Mouse (Mus musculus): ENCODE measurements around the gene Slc52a3. TPM values are rescaled to one million over a fixed set of nuclear protein-coding genes. Genes with fewer than 3 reads are reported as not detected.

Gene Slc52a3
- polyA plus RNA-seq, 1 experiment, result 2.1 TPM

GRCm38 (mm10) chr2:152010661-152011060, 14.3 kb downstream of the Slc52a3 start:
- WGBS, result 92% methylated on average over 7 of the region's 7 CpGs
- no peak for DNase-seq (ENCODE audit: low read depth in 1 of 2, low spot score in 2 of 2)
- H3K27me3 ChIP-seq (ENCODE audit: control insufficient read depth, insufficient read depth, low read length), result no peaks in the 10 kb centered on the region
- no peak overlapping the region for H3K27ac ChIP-seq (ENCODE audit: insufficient read depth, low read length)
- no peaks in the 10 kb centered on the region for H3K4me1 ChIP-seq (ENCODE audit: control insufficient read depth, insufficient read depth, insufficient read length)
- H3K4me3 ChIP-seq (ENCODE audit: extremely low read depth, insufficient read depth, insufficient read length), result no peak overlapping the region
- TF ChIP-seq POLR2A (IDR thresholded peaks at IDR 0.05; ENCODE audit: low read depth, low read length), result no peak
- no peak for TF ChIP-seq CTCF (IDR thresholded peaks at IDR 0.05; ENCODE audit: extremely low read depth, insufficient read depth, insufficient read length, insufficient replicate concordance)
- no peaks in the 10 kb centered on the region for H3K36me3 ChIP-seq (ENCODE audit: control insufficient read depth, insufficient read depth, low read length)

GRCm38 (mm10) chr2:152011724-152012123, 15.4 kb downstream of the Slc52a3 start:
- 58% methylated on average over 2 of the region's 2 CpGs for WGBS
- Histone ChIP-seq H3K4me1 (ENCODE audit: control insufficient read depth, insufficient read depth, insufficient read length) (no peaks in the 10 kb centered on the region), H3K4me3 (ENCODE audit: extremely low read depth, insufficient read depth, insufficient read length) (no peak overlapping the region), H3K27me3 (ENCODE audit: control insufficient read depth, insufficient read depth, low read length) (no peaks in the 10 kb centered on the region), H3K27ac (ENCODE audit: insufficient read depth, low read length) (no peak overlapping the region), H3K36me3 (ENCODE audit: control insufficient read depth, insufficient read depth, low read length) (no peaks in the 10 kb centered on the region)
- TF ChIP-seq CTCF (IDR thresholded peaks at IDR 0.05; ENCODE audit: extremely low read depth, insufficient read depth, insufficient read length, insufficient replicate concordance) (no peak), POLR2A (IDR thresholded peaks at IDR 0.05; ENCODE audit: low read depth, low read length) (no peak)
- DNase-seq (ENCODE audit: low read depth in 1 of 2, low spot score in 2 of 2), result no peak

GRCm38 (mm10) chr2:152012222-152012621, 15.9 kb downstream of the Slc52a3 start:
- no peaks in the 10 kb centered on the region for H3K36me3 ChIP-seq (ENCODE audit: control insufficient read depth, insufficient read depth, low read length)
- no peaks in the 10 kb centered on the region for H3K27me3 ChIP-seq (ENCODE audit: control insufficient read depth, insufficient read depth, low read length)
- H3K4me1 ChIP-seq (ENCODE audit: control insufficient read depth, insufficient read depth, insufficient read length), result no peaks in the 10 kb centered on the region
- TF ChIP-seq CTCF (IDR thresholded peaks at IDR 0.05; ENCODE audit: extremely low read depth, insufficient read depth, insufficient read length, insufficient replicate concordance) (no peak), POLR2A (IDR thresholded peaks at IDR 0.05; ENCODE audit: low read depth, low read length) (no peak)
- 50% methylated on average over 4 of the region's 4 CpGs for WGBS
- H3K4me3 ChIP-seq (ENCODE audit: extremely low read depth, insufficient read depth, insufficient read length), result no peak overlapping the region
- H3K27ac ChIP-seq (ENCODE audit: insufficient read depth, low read length), result no peak overlapping the region
- DNase-seq (ENCODE audit: low read depth in 1 of 2, low spot score in 2 of 2), result no peak

GRCm38 (mm10) chr2:152012701-152013100, 16.4 kb downstream of the Slc52a3 start:
- H3K4me3 ChIP-seq (ENCODE audit: extremely low read depth, insufficient read depth, insufficient read length), result no peak overlapping the region
- TF ChIP-seq CTCF (IDR thresholded peaks at IDR 0.05; ENCODE audit: extremely low read depth, insufficient read depth, insufficient read length, insufficient replicate concordance) (no peak), POLR2A (IDR thresholded peaks at IDR 0.05; ENCODE audit: low read depth, low read length) (no peak)
- no peak for DNase-seq (ENCODE audit: low read depth in 1 of 2, low spot score in 2 of 2)
- H3K4me1 ChIP-seq (ENCODE audit: control insufficient read depth, insufficient read depth, insufficient read length), result no peaks in the 10 kb centered on the region
- H3K27me3 ChIP-seq (ENCODE audit: control insufficient read depth, insufficient read depth, low read length), result no peaks in the 10 kb centered on the region
- H3K27ac ChIP-seq (ENCODE audit: insufficient read depth, low read length), result no peak overlapping the region
- 58% methylated on average over 2 of the region's 2 CpGs for WGBS
- H3K36me3 ChIP-seq (ENCODE audit: control insufficient read depth, insufficient read depth, low read length), result no peaks in the 10 kb centered on the region

GRCm38 (mm10) chr2:152015997-152016396, 19.7 kb downstream of the Slc52a3 start:
- no peak for DNase-seq (ENCODE audit: low read depth in 1 of 2, low spot score in 2 of 2)
- 57% methylated on average over 4 of the region's 4 CpGs for WGBS
- Histone ChIP-seq H3K27me3 (ENCODE audit: control insufficient read depth, insufficient read depth, low read length) (no peaks in the 10 kb centered on the region), H3K27ac (ENCODE audit: insufficient read depth, low read length) (no peak overlapping the region), H3K4me3 (ENCODE audit: extremely low read depth, insufficient read depth, insufficient read length) (no peak overlapping the region), H3K4me1 (ENCODE audit: control insufficient read depth, insufficient read depth, insufficient read length) (no peaks in the 10 kb centered on the region), H3K36me3 (ENCODE audit: control insufficient read depth, insufficient read depth, low read length) (no peaks in the 10 kb centered on the region)
- TF ChIP-seq CTCF (IDR thresholded peaks at IDR 0.05; ENCODE audit: extremely low read depth, insufficient read depth, insufficient read length, insufficient replicate concordance), result no peak
- TF ChIP-seq POLR2A (IDR thresholded peaks at IDR 0.05; ENCODE audit: low read depth, low read length), result no peak

GRCm38 (mm10) chr2:152016666-152017065, 20.4 kb downstream of the Slc52a3 start:
- no peak for DNase-seq (ENCODE audit: low read depth in 1 of 2, low spot score in 2 of 2)
- H3K27ac ChIP-seq (ENCODE audit: insufficient read depth, low read length), result no peak overlapping the region
- TF ChIP-seq POLR2A (IDR thresholded peaks at IDR 0.05; ENCODE audit: low read depth, low read length) (no peak), CTCF (IDR thresholded peaks at IDR 0.05; ENCODE audit: extremely low read depth, insufficient read depth, insufficient read length, insufficient replicate concordance) (no peak)

GRCm38 (mm10) chr2:152020255-152020654, 23.9 kb downstream of the Slc52a3 start:
- WGBS, result 21% methylated on average over 6 of the region's 6 CpGs
- TF ChIP-seq POLR2A (IDR thresholded peaks at IDR 0.05; ENCODE audit: low read depth, low read length) (no peak), CTCF (IDR thresholded peaks at IDR 0.05; ENCODE audit: extremely low read depth, insufficient read depth, insufficient read length, insufficient replicate concordance) (peak; percentile 45; the same call in 1 of the 2 replicates)

More at GRCm38 (mm10) chr2:152016666-152017065, 20.4 kb downstream of the Slc52a3 start:
- H3K27me3 ChIP-seq (ENCODE audit: control insufficient read depth, insufficient read depth, low read length), result no peaks in the 10 kb centered on the region
- H3K4me1 ChIP-seq (ENCODE audit: control insufficient read depth, insufficient read depth, insufficient read length), result no peaks in the 10 kb centered on the region
- H3K4me3 ChIP-seq (ENCODE audit: extremely low read depth, insufficient read depth, insufficient read length), result no peak overlapping the region
- H3K36me3 ChIP-seq (ENCODE audit: control insufficient read depth, insufficient read depth, low read length), result no peaks in the 10 kb centered on the region
- WGBS, result 95% methylated on average over 9 of the region's 9 CpGs

More at GRCm38 (mm10) chr2:152020255-152020654, 23.9 kb downstream of the Slc52a3 start:
- Histone ChIP-seq H3K27ac (ENCODE audit: insufficient read depth, low read length) (no peak overlapping the region), H3K27me3 (ENCODE audit: control insufficient read depth, insufficient read depth, low read length) (no peaks in the 10 kb centered on the region), H3K36me3 (ENCODE audit: control insufficient read depth, insufficient read depth, low read length) (no peaks in the 10 kb centered on the region), H3K4me3 (ENCODE audit: extremely low read depth, insufficient read depth, insufficient read length) (no peak overlapping the region), H3K4me1 (ENCODE audit: control insufficient read depth, insufficient read depth, insufficient read length) (no peaks in the 10 kb centered on the region)
- DNase-seq (ENCODE audit: low read depth in 1 of 2, low spot score in 2 of 2), result peak in 1 of 2 experiments; percentile 39
